Mouse (Mus musculus) forebrain, embryonic 14.5 days (tissue): ENCODE measurements at regions not wholly inside any gene's neighbourhood (a gene's known extent, or its start where the extent isn't known, plus 50 kb on each side); places are given as distances from the start of the nearest gene placed in this dataset.

Experiments used
- ATAC-seq: fragments of 200-750 bp; cut with Nextera tagmentation; 2 replicates; pipeline ENCODE4 v1.8.0; 2017; ENCODE audit warnings: mild to moderate bottlenecking, moderate library complexity
- DNase-seq: peaks from one replicate; pipeline ENCODE4 v3.0.0-alpha.2; 2015; ENCODE audit warnings: low spot score
- H3K27ac ChIP-seq: fragments of 300-500 bp; sonication (generic); 2 replicates; pipeline ENCODE4 v1.5.1; 2014; ENCODE audit warnings: low read depth, mild to moderate bottlenecking, control low read depth, low read length, moderate library complexity
- H3K27me3 ChIP-seq: fragments of 300-500 bp; sonication (generic); replicated peaks from 2 replicates; pipeline ENCODE4 v1.6.1; 2014; ENCODE audit warnings: low read length, control low read depth, mixed read lengths; ENCODE audit not compliant: control insufficient read depth, insufficient read depth
- H3K36me3 ChIP-seq: fragments of 300-500 bp; sonication (generic); 2 replicates; pipeline ENCODE4 v1.6.1; 2014; ENCODE audit warnings: low read length, control low read depth; ENCODE audit not compliant: control insufficient read depth, insufficient read depth
- H3K4me1 ChIP-seq: fragments of 300-500 bp; sonication (generic); 2 replicates; pipeline ENCODE4 v1.6.1; 2014; ENCODE audit warnings: antibody characterized with exemption, low read length, control low read depth; ENCODE audit not compliant: control insufficient read depth, insufficient read depth
- H3K4me2 ChIP-seq: fragments of 300-500 bp; sonication (generic); 2 replicates; pipeline ENCODE4 v1.6.1; 2014; ENCODE audit warnings: mild to moderate bottlenecking, control low read depth, low read length
- H3K4me3 ChIP-seq: fragments of 300-500 bp; sonication (generic); 2 replicates; pipeline ENCODE4 v1.5.1; 2014; ENCODE audit warnings: low read depth, low read length, control low read depth
- H3K9ac ChIP-seq: fragments of 300-500 bp; sonication (generic); 2 replicates; pipeline ENCODE4 v1.6.1; 2014; ENCODE audit warnings: mild to moderate bottlenecking, low read length, control low read depth, moderate library complexity
- H3K9me3 ChIP-seq: fragments of 300-500 bp; sonication (generic); replicated peaks from 2 replicates; pipeline ENCODE4 v1.6.1; 2016; ENCODE audit warnings: low read length, control low read depth, mixed read lengths; ENCODE audit not compliant: control insufficient read depth
- WGBS: fragments of 180-500 bp; shearing (Covaris S2); extraction: QIAGEN DNeasy Blood & Tissue Kit; methylation state at CpG from one replicate; pipeline ENCODE4 v1.1.7; 2014; 5-methylcytosine and 5-hydroxymethylcytosine counted together

GRCm38 (mm10) chr14:66441825-66442224 is 432.8 kb upstream of the Gulo start:
- DNase-seq (no peak), ATAC-seq (no peak)
- H3K27me3 ChIP-seq = no peaks in the 10 kb centered on the region
- H3K9me3 ChIP-seq = no peaks in the 10 kb centered on the region
- 77% methylated on average over 4 of the region's 4 CpGs for WGBS
- H3K4me1 ChIP-seq = no peaks in the 10 kb centered on the region
- H3K4me2 ChIP-seq = no peak overlapping the region
- H3K9ac ChIP-seq = no peak overlapping the region
- no peaks in the 10 kb centered on the region for H3K36me3 ChIP-seq
- no peak overlapping the region for H3K27ac ChIP-seq
- no peak overlapping the region for H3K4me3 ChIP-seq

- H3K4me3 ChIP-seq = no peak overlapping the region
- ATAC-seq (no peak), DNase-seq (no peak)
- H3K27ac ChIP-seq = no peak overlapping the region
- no peak overlapping the region for H3K9ac ChIP-seq
- H3K4me1 ChIP-seq = no peaks in the 10 kb centered on the region
- no peaks in the 10 kb centered on the region for H3K9me3 ChIP-seq
- WGBS = 100% methylated on average over 1 of the region's 1 CpGs
- H3K4me2 ChIP-seq = no peak overlapping the region
- H3K36me3 ChIP-seq = no peaks in the 10 kb centered on the region
- H3K27me3 ChIP-seq = no peaks in the 10 kb centered on the region
Observed at GRCm38 (mm10) chr14:66438572-66438971, 429.6 kb upstream of the Gulo start.

GRCm38 (mm10) chr14:66438001-66438400 is 429.0 kb upstream of the Gulo start:
- WGBS = 92% methylated on average over 1 of the region's 1 CpGs
- Histone ChIP-seq H3K9ac (no peak overlapping the region), H3K36me3 (no peaks in the 10 kb centered on the region), H3K9me3 (no peaks in the 10 kb centered on the region), H3K4me1 (no peaks in the 10 kb centered on the region), H3K4me2 (no peak overlapping the region), H3K27me3 (no peaks in the 10 kb centered on the region), H3K4me3 (no peak overlapping the region), H3K27ac (no peak overlapping the region)
- ATAC-seq (no peak), DNase-seq (no peak)

- WGBS = 92% methylated on average over 5 of the region's 5 CpGs
- ATAC-seq (no peak), DNase-seq (no peak)
- Histone ChIP-seq H3K27ac (no peak overlapping the region), H3K9ac (no peak overlapping the region), H3K9me3 (no peaks in the 10 kb centered on the region), H3K27me3 (no peaks in the 10 kb centered on the region), H3K4me2 (no peak overlapping the region), H3K36me3 (no peaks in the 10 kb centered on the region), H3K4me1 (no peaks in the 10 kb centered on the region), H3K4me3 (no peak overlapping the region)
Observed at GRCm38 (mm10) chr14:66431630-66432029, 422.6 kb upstream of the Gulo start.

GRCm38 (mm10) chr14:66424141-66424540 is 415.1 kb upstream of the Gulo start:
- under 1% methylated on average over 5 of the region's 5 CpGs for WGBS
- Histone ChIP-seq H3K27me3 (no peaks in the 10 kb centered on the region), H3K4me3 (no peak overlapping the region), H3K4me1 (peaks cover 5% of the 10 kb centered on the region; the same call in 1 of the 2 replicates), H3K4me2 (0 out of 2 replicates have a peak overlapping the region, but pooled peaks have one; percentile 11), H3K27ac (no peak overlapping the region), H3K36me3 (no peaks in the 10 kb centered on the region), H3K9me3 (no peaks in the 10 kb centered on the region), H3K9ac (no peak overlapping the region)
- ATAC-seq (peak; percentile 57), DNase-seq (peak; percentile 77)
